9 mouse cellular contexts compared by ENCODE assay signal in the genomic region with DNA sequence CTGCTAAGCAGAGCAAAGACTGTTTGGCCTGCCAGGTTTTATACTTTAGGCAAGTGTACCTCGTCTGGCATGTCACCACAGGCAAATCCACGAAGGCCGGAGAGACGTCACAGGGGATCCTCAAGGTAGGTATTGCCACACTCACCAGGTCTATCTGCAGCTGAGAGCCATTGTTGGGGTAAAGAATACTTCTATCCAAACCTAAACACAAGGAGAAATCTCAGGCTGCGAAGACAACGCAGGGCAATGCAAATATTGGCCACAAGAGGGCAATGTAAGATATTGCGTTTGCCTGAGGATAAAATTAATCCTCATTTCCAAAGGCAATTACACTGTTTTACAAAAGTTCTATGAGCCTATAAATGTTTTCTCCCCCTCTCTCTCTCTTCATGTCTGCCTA. TPM values are rescaled to one million over a fixed set of nuclear protein-coding genes. Genes with fewer than 3 reads are reported as not detected.
A peak's percentile ranks its signal among the peaks of the same experiment; 100 is the strongest.
DNase-seq lines count a peak whose midpoint lies in the region; ATAC-seq and TF ChIP-seq lines count a peak whose summit lies in the region.
"Had no signal": no experiment of that assay in that cellular context is flagged by ENCODE, and none has a peak within 500 bp of the region (broad histone marks: within the 10 kb centered on the region; RNA-seq: fewer than 3 reads in every experiment).

No protein-coding gene starts in this region.

- H3K4me2 ChIP-seq in kidney, embryonic 16.5 days (replicated peaks; ENCODE audit: low read depth, low read length): no peak overlapping the region
- H3K4me2 ChIP-seq in forebrain, postnatal 0 days (ENCODE audit: low read depth): no peak overlapping the region
- no peak overlapping the region for H3K4me2 ChIP-seq in midbrain, embryonic 15.5 days
- H3K4me2 ChIP-seq: embryonic facial prominence, embryonic 15.5 days had no signal

- no peaks in the 10 kb centered on the region for H3K4me1 ChIP-seq in kidney, embryonic 16.5 days (ENCODE audit: insufficient read depth, low read length)
- H3K4me1 ChIP-seq in ES-E14 (ENCODE audit: control insufficient read depth in 2 of 2, insufficient read depth in 2 of 2, low read length in 2 of 2, poor library complexity in 1 of 2): no peaks in the 10 kb centered on the region
- no peaks in the 10 kb centered on the region for H3K4me1 ChIP-seq in forebrain, postnatal 0 days (ENCODE audit: insufficient read depth)
- H3K4me1 ChIP-seq in midbrain, embryonic 15.5 days: no peaks in the 10 kb centered on the region
- H3K4me1 ChIP-seq: embryonic facial prominence, embryonic 15.5 days had no signal

- in situ Hi-C loops in ES-E14 (cut with MboI; ENCODE audit: low sequenced_read_pairs in 2 of 2, unreplicated experiment in 2 of 2): no loop called here

- no peak for ATAC-seq in kidney, embryonic 16.5 days (ENCODE audit: low FRiP score, low TSS enrichment)
- ATAC-seq in forebrain, postnatal 0 days: peak; percentile 56; the same call in 1 of the 2 replicates
- peak; percentile 62 for ATAC-seq in midbrain, embryonic 15.5 days (replicated peaks)

- peak; percentile 18 for DNase-seq in kidney, adult 11 months
- peak; percentile 21 for DNase-seq in ES-E14 (ENCODE audit: low read depth, low spot score)
- DNase-seq in cerebellum, adult 18-20 months: peak; percentile 17 to 46
- DNase-seq in forebrain, postnatal 0 days: peak; percentile 82
- DNase-seq in layer of hippocampus, postnatal 10 days (ENCODE audit: low spot score in 2 of 2): peak; percentile 68 to 69
- no peak for DNase-seq in T-cell, adult 2 months (ENCODE audit: low spot score)

- TF ChIP-seq CTCF in forebrain, postnatal 0 days (IDR thresholded peaks at IDR 0.05; ENCODE audit: low read depth): peak; percentile 88

- no peak overlapping the region for H3K27ac ChIP-seq in kidney, embryonic 16.5 days (ENCODE audit: low read length)
- no peak overlapping the region for H3K27ac ChIP-seq in ES-E14 (ENCODE audit: insufficient read depth, low read depth, low read length, poor library complexity, severe bottlenecking)
- no peak overlapping the region for H3K27ac ChIP-seq in forebrain, postnatal 0 days (ENCODE audit: low read depth, low read length)
- no peak overlapping the region for H3K27ac ChIP-seq in midbrain, embryonic 15.5 days
- H3K27ac ChIP-seq: embryonic facial prominence, embryonic 15.5 days had no signal

- 0 out of 2 replicates have a peak, but pooled peaks cover 5% of the 10 kb centered on the region for H3K36me3 ChIP-seq in kidney, embryonic 16.5 days (ENCODE audit: insufficient read depth, low read length)
- no peaks in the 10 kb centered on the region for H3K36me3 ChIP-seq in ES-E14 (ENCODE audit: control insufficient read depth, insufficient read depth, low read length, poor library complexity, severe bottlenecking)
- H3K36me3 ChIP-seq in forebrain, postnatal 0 days (ENCODE audit: insufficient read depth): no peaks in the 10 kb centered on the region
- no peaks in the 10 kb centered on the region for H3K36me3 ChIP-seq in midbrain, embryonic 15.5 days (replicated peaks)
- H3K36me3 ChIP-seq: embryonic facial prominence, embryonic 15.5 days had no signal

- H3K4me3 ChIP-seq in kidney, embryonic 16.5 days (ENCODE audit: low read length): no peak overlapping the region
- no peak overlapping the region for H3K4me3 ChIP-seq in ES-E14 (ENCODE audit: insufficient read depth in 1 of 2, low read depth in 1 of 2, low read length in 2 of 2, poor library complexity in 1 of 2, severe bottlenecking in 1 of 2)
- no peak overlapping the region for H3K4me3 ChIP-seq in forebrain, postnatal 0 days (ENCODE audit: low read depth, low read length)
- no peak overlapping the region for H3K4me3 ChIP-seq in midbrain, embryonic 15.5 days
- H3K4me3 ChIP-seq: embryonic facial prominence, embryonic 15.5 days had no signal

- no peaks in the 10 kb centered on the region for H3K9me3 ChIP-seq in kidney, embryonic 16.5 days (ENCODE audit: low read length)
- no peaks in the 10 kb centered on the region for H3K9me3 ChIP-seq in ES-E14 (ENCODE audit: control insufficient read depth, insufficient read depth, low read depth, low read length)
- H3K9me3 ChIP-seq in forebrain, postnatal 0 days (ENCODE audit: low read length): no peaks in the 10 kb centered on the region
- H3K9me3 ChIP-seq in midbrain, embryonic 15.5 days: no peaks in the 10 kb centered on the region
- H3K9me3 ChIP-seq: embryonic facial prominence, embryonic 15.5 days had no signal

- no peak overlapping the region for H3K9ac ChIP-seq in kidney, embryonic 16.5 days (replicated peaks; ENCODE audit: low read length)
- H3K9ac ChIP-seq in ES-E14 (ENCODE audit: insufficient read depth, low read depth, low read length, poor library complexity, severe bottlenecking): no peak overlapping the region
- no peak overlapping the region for H3K9ac ChIP-seq in forebrain, postnatal 0 days
- no peak overlapping the region for H3K9ac ChIP-seq in midbrain, embryonic 15.5 days
- H3K9ac ChIP-seq: embryonic facial prominence, embryonic 15.5 days had no signal

- no peaks in the 10 kb centered on the region for H3K27me3 ChIP-seq in kidney, embryonic 16.5 days (ENCODE audit: insufficient read depth, low read length)
- no peaks in the 10 kb centered on the region for H3K27me3 ChIP-seq in forebrain, postnatal 0 days (ENCODE audit: insufficient read depth, low read length)
- no peaks in the 10 kb centered on the region for H3K27me3 ChIP-seq in midbrain, embryonic 15.5 days (replicated peaks)
- H3K27me3 ChIP-seq: embryonic facial prominence, embryonic 15.5 days had no signal

- 29% methylated on average over 7 of the region's 7 CpGs for WGBS in kidney, embryonic 16.5 days
- WGBS in forebrain, postnatal 0 days: 31% methylated on average over 7 of the region's 7 CpGs
- 24% methylated on average over 7 of the region's 7 CpGs for WGBS in midbrain, embryonic 15.5 days

TF ChIP-seq in ES-E14, 5 proteins besides CTCF, POLR2A, EP300 and RAD21:
- TF ChIP-seq HCFC1 (IDR thresholded peaks at IDR 0.05; ENCODE audit: borderline replicate concordance, insufficient read depth, low read length) (no peak), ZNF384 (IDR thresholded peaks at IDR 0.05; ENCODE audit: low read depth, low read length) (no peak), MAFK (IDR thresholded peaks at IDR 0.05; ENCODE audit: insufficient read depth, low read depth, low read length) (no peak), ZC3H11A (IDR thresholded peaks at IDR 0.05; ENCODE audit: borderline replicate concordance, low read depth, low read length) (no peak), CHD2 (IDR thresholded peaks at IDR 0.05; ENCODE audit: low read depth, low read length) (no peak)

RNA-seq across cellular contexts. Expression of gene Pkhd1, which starts 5.2 kb away (rescaled TPM):
- polyA plus RNA-seq in kidney, embryonic 16.5 days (2015; fragmentation: Nextera tagmentation; extraction: Ambion mirVana): 4.7 and 7.7 TPM in 2 replicates
- 2.0 and 4.3 TPM in 2 replicates for total RNA-seq in ES-E14 (2012; rRNA removed)
- 0.05 TPM in 1 of 2 replicates, not detected in the other for total RNA-seq in forebrain, postnatal 0 days (2014; rRNA removed)
- polyA plus RNA-seq in forebrain, postnatal 0 days (2015; fragmentation: Nextera tagmentation; extraction: Ambion mirVana): 0.01 TPM in 1 of 2 replicates, not detected in the other
- under 1 TPM; 0.07 to 0.23 TPM for total RNA-seq in layer of hippocampus, postnatal 10 days (2021)
- 0.10 TPM in 1 of 2 replicates, not detected in the other for polyA plus RNA-seq in midbrain, embryonic 15.5 days (2015; fragmentation: Nextera tagmentation; extraction: Ambion mirVana)
